Mouse (Mus musculus): Measurements from ENCODE around the gene Spg21.

The Spg21 gene

DNA sequence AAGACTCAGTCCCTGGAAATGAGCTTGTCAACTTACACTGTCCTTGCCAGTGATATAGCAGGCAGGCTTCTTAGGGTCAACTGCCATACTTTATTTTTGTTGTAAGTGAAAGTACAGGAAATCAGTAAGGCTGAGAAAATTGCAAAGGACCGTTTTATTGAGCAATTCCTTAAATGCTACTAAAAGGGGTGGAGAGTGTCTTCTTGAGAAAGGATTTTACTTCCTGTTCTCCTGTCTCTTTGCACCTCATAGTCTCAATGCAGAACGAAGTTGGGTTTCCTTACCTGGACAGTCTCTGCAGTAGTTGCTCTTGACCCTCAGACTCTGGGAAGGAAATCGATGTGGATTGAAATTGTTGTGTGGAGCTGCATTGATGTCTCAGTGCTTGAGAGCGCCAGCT, 12.0 kb downstream of the Spg21 start:
- in situ Hi-C loops (cut with MboI, MseI), result no loop called here

DNA sequence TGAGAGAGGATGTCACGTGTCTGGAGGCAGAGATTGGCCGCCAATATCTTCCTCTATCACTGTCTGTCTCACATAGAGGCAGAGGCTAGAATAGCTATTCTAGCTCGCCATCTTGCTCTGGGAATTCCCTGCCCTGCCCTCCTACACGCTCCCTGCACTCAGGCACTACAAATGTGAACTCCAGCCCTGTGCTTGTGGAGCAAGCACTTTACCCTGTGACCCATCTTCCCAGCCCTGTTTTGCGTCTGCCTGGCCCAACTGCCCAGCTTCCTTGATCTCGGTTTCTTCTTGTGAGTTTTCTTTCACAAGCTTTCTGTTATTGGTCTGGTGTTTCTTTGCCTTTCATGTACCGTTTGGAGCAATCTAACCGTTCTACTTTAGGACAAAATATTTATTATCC, 18.4 kb downstream of the Spg21 start:
- in situ Hi-C loops (cut with MboI, MseI), result no loop called here

DNA sequence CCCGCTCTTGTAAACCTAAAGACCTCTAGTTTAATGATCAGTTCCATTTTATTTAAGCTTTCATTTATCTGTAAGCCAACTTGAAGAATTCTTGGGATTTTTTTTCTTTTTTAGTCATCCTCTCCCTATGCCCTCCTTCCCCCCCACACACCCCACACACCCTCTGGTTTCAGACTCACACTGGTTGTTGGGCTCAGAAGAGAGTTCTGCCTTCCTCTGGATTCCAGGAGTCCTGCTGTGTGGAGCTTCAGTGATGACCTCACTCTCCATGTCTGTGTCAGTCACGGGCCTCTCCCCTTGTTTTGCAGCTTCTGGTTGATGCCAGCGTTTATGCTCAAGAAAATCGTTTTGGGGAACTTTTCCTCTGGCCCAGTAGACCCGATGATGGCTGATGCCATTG, 19.3 kb downstream of the Spg21 start:
- in situ Hi-C loops (cut with MboI, MseI), result no loop called here

DNA sequence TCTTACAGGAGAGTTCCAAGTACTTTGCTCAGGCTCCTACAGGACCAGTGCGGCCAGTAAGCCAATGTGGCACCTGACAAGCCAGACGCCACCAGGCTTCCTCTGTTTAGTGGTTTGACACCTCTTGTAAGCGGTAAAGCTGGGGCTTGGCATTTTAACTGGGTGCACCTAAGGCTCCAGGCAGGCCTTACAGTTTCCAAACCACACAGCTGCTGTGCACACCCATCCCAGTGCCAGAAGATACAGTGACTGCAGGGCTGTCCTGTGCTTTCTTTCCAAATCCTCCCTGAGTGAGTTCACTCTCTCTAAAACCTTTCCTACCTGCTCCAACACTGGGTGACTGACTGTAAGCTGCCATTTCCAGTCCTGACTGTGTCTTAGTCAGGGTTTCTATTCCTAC, 30.7 kb downstream of the Spg21 start:
- in situ Hi-C loops (cut with MboI, MseI), result no loop called here

DNA sequence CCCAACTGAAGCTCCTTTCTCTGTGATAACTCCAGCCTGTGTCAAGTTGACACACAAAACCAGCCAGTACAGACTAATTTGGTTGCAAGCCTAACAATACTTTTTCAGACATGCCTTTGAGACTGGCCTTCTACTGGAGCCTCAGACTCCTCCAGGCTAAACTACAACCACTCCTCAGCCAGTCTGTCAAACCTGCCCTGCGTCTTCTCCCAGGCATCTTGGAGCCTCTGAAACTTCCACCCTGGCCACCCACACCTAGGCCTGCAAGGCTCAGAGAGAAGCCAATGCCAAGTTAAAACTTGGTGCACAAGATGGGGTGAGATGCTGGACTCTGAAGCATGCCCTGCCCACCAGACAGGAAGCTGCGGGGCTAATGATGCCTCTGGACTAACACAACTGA, 31.6 kb downstream of the Spg21 start:
- in situ Hi-C loops (cut with MboI, MseI), result no loop called here

DNA sequence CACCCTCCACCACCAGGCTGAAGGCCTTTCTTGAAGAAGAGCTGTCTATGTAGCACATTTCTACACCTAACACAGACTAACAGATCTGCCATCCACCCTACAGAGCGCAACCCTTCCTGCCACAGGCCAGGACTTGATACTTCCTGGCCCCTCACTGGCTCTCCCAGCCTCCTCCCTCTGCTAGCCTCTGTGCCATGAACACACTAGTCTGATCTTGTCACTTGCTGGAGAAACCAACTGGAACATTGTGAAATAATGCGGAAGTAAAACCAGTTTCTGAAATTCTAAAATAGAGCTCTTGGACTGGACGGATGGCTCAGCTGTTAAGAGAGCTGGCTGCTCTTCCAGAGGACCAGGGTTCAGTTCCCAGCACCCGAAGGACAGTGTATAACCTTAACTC, 32.1 kb downstream of the Spg21 start:
- in situ Hi-C loops (cut with MboI, MseI), result no loop called here

DNA sequence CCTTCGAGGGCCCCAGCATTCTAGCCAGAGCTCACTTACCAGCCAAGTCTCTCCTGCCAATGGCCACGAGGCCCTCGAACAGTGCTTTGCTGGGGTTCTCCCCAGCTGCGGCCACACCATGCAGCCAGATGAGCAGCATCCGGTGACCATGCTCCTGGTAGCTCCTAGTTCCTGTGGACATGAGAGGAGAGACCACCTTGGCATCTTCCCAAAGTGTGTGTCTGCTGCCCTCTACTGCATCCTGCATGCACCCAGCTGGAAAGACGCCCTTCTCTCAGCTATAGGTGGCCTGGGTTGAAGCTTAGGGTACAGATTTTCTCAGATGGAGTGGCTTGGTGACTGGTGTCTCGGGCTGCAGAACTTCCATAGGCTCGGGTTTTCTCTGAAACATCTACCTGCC, 41.4 kb downstream of the Spg21 start:
- in situ Hi-C loops (cut with MboI, MseI), result no loop called here

DNA sequence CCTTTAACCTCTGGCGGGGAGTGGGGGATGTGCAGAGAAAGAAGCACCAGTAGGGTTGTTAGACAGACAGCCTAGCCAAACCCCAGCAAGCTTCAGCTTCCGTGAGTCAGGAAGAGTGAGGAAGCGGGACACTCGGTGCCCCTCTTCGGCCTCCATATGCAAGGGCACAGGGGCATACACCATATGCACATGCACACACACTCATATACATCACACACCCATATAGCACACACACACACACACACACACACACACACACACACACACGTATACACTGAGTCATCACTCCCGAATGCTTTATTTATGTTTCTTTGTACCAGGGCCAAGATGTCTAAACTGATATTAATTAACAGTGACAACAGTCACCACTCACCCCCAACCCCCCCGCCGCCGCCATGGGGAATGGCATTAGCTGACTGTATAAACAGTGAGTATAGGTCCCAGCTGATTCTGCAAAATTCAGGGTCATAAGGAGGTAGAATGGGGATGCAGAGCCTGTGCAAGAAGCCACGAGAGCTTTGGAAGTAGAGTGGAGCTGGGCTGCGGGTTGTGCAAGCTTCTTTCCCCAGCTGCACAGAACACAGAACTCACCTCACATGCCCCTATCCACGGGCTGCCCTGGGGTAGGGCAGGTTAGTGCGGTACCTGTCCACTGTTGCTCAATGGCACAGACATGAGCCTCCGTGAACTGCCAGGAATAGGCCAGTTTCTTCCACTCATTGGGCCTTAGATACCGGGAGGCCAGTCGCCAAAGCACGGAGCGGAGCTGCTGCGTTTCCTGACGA, 42.2 kb downstream of the Spg21 start:
- in situ Hi-C loops (cut with MboI, MseI), result no loop called here

DNA sequence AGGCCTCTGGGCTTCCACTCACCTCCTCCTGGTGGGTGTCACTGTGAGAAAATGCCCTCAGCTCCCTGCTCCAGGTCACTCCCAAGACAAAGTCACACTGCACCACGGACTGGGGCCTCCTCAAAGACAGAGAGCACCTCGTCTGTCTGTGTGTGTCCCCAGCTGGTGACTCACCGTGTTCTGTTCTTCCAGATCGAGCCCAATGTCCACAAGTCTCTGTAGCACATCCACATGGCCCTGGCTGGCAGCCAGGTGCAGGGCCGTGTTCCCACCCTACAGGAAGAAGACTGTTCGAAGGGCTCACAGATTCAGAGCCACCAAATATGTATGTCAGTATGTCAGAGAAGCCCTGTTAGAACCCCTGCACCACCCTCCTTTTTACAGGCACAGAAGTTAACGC, 47.7 kb downstream of the Spg21 start:
- in situ Hi-C loops (cut with MboI, MseI), result no loop called here

DNA sequence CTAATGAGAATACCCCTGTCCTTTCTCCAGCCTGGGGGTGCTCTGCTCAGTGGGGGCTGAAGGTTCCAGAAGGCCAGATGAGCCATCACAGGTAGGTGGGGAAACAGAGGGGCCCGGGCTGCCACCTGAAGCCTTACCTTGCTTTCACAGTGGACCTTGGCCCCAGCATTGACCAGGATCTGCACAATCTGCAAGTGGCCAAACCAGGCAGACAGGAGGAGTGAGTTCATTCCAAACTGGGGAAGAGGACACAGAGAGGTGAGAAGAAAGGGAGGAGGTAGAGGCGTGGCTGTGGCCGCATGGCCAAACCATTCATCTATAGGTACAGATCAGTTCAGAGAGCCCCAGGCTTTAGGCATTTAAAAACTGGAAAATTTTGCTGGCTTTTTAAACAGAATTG, 51.8 kb downstream of the Spg21 start:
- in situ Hi-C loops (cut with MboI, MseI), result loop anchor here (10.0 kb wide), 1 partner anchor 888 kb away; no protein-coding TSS in a partner anchor

DNA sequence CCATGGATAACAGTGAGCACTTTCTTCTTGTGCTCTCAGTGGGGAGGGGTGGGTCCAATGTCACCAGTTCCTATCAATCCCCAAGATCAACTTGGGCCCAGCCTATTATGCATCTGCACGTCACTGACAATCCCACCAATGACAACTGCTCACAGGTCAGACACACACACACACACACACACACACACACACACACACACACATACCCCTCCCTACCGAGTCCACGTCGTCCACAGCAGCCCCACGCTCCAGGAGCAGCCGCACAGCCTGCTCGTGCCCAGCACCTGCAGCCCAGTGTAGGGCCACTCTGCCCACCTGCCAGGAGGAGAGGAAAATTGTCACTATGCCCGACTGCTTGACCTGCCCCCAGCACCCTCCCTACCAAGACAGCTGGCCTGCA, 53.7 kb downstream of the Spg21 start:
- in situ Hi-C loops (cut with MboI, MseI), result loop anchor here (10.0 kb wide), 1 partner anchor 890 kb away; no protein-coding TSS in a partner anchor

DNA sequence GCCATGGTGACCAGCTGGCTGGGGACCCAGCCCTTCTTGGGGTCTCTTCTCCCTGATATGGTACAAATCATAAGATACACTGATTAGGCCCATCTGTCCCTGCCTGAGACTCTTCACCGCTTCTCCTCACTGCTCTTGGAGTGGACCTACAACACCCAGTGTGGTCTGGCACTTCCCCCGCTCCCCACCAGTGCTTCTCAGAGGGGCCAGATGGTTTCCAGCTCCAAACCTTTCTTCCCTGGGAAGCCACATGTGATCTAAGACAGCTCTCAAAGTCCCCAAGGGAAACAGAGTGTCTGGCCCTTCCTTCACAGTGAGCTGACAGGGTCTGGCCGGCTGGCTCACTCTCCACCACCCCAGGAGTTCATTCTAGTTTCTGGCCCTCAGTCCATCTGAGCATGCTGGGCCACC, 54.1 kb downstream of the Spg21 start:
- in situ Hi-C loops (cut with MboI, MseI), result loop anchor here (10.0 kb wide), 1 partner anchor 890 kb away; no protein-coding TSS in a partner anchor

DNA sequence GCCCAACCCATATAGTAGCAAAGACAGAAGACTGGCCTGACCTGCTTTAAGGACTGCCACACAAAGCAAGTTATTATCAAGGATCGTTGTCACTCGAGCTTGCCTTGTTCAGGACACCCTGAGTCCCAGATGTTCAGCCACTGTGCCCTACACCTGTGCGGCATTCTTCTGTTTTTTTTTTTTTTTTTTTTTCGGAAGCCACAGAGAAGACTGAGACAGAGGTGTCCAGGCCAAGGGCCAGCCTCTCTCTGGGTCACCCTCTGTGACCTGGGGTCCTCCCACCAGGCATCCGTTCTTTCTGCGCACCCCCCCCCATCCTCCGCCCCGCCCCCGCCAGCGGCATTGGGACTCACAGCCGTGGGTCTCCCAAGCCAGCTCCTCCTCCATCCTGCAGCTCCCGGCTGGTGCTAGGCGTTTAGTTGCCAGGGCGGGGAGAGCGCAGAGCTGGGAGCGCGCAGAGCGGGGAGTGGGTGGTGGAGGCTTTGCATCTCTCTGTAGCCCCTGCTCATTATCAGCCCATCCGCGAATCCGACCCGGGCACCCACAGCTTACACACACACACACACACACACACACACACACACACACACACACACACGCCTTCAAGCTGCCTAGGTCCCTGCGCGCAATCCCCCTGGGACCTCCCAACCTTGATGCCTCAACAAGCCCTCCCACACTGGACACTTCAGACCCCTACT, 59.2 kb downstream of the Spg21 start, which contains the start of gene Ankdd1a:
TSS of gene Ankdd1a (minus strand) at position 387 of the 698 bp plus-strand sequence.
- in situ Hi-C loops (cut with MboI, MseI), result loop anchor here (5.0 to 10.0 kb wide), 3 partner anchors 67 to 895 kb away; partner anchors contain the start of gene Pif1

DNA sequence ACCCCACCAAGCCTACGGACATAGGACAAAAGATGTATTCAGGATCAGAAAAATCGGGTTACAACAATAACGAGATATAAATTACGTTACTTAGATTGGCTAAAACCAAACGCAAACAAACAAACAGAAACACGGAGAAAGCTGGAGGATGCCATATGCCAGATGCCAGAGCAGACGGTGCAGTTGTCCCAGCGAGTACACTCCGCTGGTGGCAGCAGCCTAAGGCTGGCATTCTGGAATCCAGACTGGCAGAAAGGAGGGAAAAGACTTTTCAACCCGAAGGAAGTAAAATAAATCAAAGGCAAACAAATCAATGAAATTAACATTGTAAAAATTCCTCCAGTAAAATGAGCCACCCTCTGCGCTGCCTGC, 59.7 kb downstream of the Spg21 start:
- in situ Hi-C loops (cut with MboI, MseI), result loop anchor here (5.0 kb wide), 2 partner anchors 67 to 142 kb away; partner anchors contain the start of gene Pif1

DNA sequence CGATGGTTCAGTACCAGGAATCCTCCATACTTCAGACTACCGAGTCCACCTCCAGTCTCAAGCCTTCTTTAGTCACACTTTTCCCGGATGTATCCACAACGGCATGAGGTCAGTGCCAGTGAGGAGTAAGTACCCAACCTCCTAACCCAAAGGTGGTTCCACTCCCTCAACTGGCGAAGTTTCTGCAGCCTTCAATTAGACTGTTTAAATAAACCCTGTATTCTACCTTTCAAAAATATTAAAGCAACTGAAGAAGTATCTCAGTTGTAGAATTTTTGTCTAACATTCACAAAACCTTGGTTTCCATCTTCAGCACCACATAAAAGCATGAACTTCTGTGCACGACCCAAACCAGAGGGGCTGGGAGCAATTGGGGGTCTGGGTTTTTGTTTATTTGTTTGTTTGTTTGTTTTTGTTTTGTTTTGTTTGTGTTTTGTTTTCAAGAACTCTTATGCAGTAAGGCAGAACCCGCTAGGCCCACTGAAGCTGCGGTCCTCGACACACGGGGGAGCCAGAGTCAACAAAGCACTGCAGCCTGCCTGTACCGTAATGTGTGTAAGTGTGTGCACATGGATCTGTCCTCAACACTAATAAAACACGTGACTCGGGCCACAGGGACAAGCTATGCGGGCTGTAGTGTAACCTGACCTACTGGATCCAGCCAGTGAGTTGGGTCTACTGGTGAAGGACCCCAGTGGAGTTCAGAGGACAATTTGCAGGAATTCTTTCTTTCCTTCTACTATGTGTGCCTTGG, 63.0 kb downstream of the Spg21 start:
- in situ Hi-C loops (cut with MboI, MseI), result loop anchor here (5.0 kb wide), 2 partner anchors 64 to 139 kb away; partner anchors contain the start of gene Pif1

DNA sequence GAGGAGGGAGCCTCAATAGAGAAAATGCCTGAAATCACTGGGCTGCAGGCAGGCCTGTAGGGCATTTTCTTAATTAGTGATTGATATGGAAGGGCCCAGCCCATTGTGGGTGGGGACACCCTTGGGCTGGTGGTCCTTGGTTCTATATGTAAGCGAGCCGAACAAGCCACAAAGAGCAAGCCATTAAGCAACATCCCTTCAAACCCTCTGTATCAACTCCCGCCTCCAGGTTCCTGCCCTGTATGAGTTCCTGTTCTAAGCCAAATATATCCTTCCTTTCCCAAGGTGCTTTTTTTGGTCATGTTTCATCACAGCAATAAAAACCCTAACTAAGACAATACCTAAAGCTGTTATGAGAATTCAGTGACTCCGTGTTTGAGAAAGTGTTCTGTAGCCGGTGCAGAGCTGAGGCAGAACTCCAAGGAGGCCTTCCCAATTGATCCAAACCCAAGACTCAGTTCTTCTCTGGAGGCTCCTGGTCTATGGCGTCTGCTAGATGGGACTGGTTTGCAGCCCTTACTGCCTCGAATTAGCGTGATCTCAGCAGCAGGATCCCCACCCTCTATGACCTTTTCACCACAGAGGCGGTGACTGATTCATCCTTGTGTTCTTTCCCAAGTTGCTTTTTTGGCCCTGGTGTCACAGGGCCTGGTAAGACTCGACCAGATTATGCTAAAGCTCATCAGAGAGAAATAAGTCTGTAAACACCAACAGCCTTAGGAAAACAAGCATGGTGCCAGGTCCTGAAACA, 64.9 kb downstream of the Spg21 start:
- in situ Hi-C loops (cut with MboI, MseI), result no loop called here

DNA sequence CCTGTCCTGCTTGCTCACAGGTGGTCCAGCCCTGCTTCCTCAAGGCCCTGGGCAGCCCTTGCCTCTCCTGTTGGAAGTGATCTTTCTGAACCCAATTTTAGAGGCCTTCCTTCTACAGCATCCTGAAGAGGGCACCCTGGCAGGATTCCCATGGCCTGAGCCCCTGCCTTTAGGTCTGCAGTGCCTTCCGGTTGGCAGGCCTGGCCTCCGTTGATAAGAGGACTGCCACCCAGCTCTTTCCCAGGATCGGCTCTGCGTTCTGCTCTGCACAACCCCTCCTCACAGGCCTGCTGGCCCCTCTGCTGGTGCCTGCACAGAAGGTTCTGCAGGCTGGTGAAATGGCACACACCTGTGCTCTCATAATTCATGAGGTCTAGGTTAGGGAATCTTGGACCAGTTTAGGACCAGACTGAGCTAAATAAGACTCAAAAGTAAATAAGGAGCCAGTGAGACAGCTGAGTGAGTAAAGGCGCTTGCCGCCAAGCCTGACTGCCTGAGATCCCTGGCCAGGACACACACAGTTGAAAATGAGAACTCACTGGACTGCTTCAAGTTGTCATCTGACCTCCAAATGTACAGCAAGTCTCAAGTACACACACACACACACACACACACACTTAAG, 67.8 kb downstream of the Spg21 start:
- in situ Hi-C loops (cut with MboI, MseI), result no loop called here

DNA sequence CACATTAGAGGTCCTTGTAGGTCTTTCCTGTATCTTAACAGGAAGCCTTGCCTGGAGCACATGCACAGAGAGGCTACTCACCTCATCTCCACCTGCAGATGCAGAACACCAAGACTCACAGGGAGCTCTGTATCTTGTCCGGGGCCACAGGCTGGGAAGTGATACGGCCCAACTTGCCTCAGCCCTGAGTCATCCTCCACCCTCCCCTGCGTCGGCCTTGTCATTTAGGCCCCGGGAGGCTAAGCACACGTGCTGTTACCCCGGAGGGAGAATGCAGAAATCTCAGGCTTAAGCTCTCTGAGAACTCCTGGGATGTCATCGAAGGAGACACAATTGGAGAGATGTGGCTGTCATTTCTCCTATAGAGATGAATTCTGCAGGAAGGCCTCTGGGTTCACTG, 68.9 kb downstream of the Spg21 start:
- in situ Hi-C loops (cut with MboI, MseI), result no loop called here

DNA sequence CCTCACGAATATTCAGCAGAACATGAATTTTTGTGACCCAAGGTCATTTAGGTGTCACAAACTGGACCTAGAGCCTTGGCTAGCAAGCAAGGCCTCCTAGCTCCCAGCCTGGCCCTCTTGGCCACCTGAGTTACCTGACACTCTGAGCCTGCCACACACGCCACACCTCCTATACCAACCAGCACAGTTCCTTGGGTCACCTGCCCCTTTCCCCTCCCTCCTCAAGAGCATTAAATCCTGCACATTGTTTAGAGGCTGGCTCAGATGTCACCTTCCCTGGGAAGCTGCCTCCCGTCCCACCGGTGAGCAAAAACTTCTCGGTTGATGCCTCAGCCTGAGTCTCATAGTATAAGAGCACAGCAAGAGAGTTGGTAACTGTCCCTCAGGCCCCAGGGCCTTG, 70.5 kb downstream of the Spg21 start:
- in situ Hi-C loops (cut with MboI, MseI), result no loop called here

DNA sequence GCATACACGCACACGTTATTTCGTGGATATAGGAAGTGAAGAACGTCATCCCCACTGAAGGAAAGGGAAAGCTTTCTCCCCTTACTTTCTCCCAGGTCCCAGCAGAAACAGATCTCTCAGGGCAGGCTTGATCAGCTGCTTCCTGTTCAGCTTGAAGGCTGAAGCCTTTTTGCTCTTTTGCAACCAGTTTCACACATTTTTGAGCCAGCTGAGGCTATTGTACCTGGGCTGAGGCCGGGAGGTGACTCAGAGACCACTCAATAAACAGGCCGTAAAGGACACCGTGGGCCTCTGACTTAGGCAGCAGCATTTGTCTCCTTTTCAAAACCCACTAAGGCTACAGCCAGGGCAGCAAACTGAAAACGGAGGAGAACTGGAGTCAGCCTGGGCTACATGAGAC, 72.2 kb downstream of the Spg21 start:
- in situ Hi-C loops (cut with MboI, MseI), result no loop called here

DNA sequence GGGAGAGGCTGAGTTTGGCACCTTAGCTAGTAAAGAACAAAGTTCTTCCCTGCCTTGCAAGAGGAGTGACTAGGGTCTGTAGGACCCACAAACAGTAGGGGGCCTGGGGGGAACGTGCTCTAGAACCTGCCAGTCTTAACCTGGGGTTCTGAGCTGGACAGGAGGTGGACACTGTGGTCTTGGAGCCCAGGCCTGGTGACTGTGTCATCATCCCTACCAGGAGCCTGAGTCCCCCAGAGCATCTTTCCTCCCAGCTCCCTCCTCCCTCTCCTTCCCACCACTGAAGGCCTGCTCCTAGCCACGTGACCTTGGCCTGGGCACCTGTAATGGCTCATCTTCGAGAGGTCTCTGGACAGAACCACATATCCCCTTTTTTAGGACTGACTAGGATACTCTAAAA, 73.4 kb downstream of the Spg21 start:
- in situ Hi-C loops (cut with MboI, MseI), result no loop called here

Measured in T-helper 2 cell (primary cell).